Mouse (Mus musculus) Patski (cell line): ENCODE measurements at regions not wholly inside any gene's neighbourhood (a gene's known extent, or its start where the extent isn't known, plus 50 kb on each side); places are given as distances from the start of the nearest gene placed in this dataset.
"Not testable (repeated sequence)": the region's sequence is repeated elsewhere in the genome, so short reads cannot be mapped to it uniquely, and the experiment has no call there.

Experiments
- ATAC-seq: fragments of 100-300 bp; one replicate; pipeline ENCODE4 v1.8.0; 2021
- CTCF ChIA-PET: fragments of 350-600 bp; sonication (Branson Sonifier 250); formaldehyde crosslinking; loops from one replicate; lab custom pipeline; 2022; ENCODE audit warnings: inconsistent platforms; lab: Charles Lee
- POLR2A ChIA-PET: fragments of 350-600 bp; sonication (Branson Sonifier 250); formaldehyde crosslinking; loops from one replicate; lab custom pipeline; 2022; ENCODE audit warnings: antibody characterized with exemption, inconsistent platforms; lab: Charles Lee
- DNase-seq: peaks from one replicate; pipeline ENCODE4 v3.0.0-alpha.2; 2011; ENCODE audit warnings: low read depth, low spot score
- H3K27me3 ChIP-seq: fragments of 371-371 bp; one replicate; pipeline ENCODE4 v1.5.1; 2021
- CTCF ChIP-seq: fragments of 100-300 bp; IDR thresholded peaks from one replicate; pipeline ENCODE4 v1.5.1; 2021
- in situ Hi-C: fragments of 300-500 bp; cut with MboI; formaldehyde crosslinking; loops from 3 replicates; pipeline ENCODE4 v1.11.1; 2018; ENCODE audit warnings: low pct_unique_long_range_greater_than_20kb, mixed read lengths

DNA sequence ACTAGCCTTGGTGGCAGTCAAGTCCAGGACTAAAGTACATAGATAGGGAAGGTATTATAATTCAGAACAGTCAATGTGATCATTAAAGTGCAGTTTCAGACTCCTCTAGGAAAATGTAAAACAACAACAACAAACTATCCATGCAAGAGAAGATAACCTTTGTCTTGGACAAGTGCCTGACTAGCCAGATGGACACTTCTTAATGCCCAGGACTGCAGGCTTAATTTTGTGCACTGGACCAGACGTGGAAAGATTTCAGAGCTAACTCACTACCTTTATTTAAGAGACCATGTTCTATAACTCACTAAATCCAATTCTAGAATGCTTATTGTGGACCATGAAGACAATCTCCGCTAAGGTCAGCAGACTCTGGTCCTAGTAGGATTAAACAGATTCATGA, 215.6 kb upstream of the Stxbp5 start:
- POLR2A ChIA-PET, result no interaction called here
- ATAC-seq, result no peak
- no peaks in the 10 kb centered on the region for H3K27me3 ChIP-seq
- in situ Hi-C loops, result no loop called here
- no peak for TF ChIP-seq CTCF
- DNase-seq, result no peak
- CTCF ChIA-PET, result no interaction called here

DNA sequence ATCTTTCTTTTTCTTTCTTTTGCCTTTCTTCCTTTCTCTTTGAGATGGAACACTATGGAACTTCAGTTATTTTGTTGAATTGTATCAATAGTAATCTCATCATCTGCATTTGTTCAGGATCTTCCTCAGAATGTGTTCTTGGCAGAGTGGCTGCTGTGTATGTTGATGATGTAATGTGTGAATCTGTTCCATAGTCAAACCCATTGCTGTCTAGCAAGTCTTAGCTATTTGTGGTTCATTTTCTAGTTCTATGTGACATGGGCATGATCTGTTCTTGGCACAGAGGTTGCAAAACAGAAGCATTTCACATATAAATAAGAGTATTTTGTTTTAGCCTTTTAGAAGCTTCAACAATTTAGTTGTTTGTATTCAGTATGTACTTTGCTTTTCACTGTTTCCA, 212.4 kb upstream of the Stxbp5 start:
- CTCF ChIA-PET, result no interaction called here
- TF ChIP-seq CTCF, result no peak
- ATAC-seq (no peak), DNase-seq (no peak)
- POLR2A ChIA-PET, result no interaction called here
- in situ Hi-C loops, result no loop called here
- H3K27me3 ChIP-seq, result no peaks in the 10 kb centered on the region

DNA sequence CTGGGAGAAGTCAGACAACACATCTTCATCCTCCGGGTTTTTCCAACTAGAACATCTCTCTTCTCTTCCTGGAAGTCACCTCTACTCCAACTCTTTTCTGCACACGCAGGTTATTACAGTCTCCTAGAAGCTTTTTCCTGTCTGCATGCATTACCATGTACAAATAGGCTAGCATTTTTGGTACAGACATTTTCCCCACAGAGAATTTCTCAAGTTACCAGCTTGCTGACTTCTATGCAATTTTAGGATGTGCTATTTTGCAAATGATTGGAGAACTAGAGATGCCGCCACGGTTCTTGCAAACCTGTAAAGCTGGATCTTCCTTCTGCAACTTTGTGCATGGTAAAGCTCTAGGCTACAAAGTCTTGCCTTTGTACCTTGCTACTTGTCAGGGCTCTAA, 210.2 kb upstream of the Stxbp5 start:
- H3K27me3 ChIP-seq, result peaks cover under 1% of the 10 kb centered on the region
- TF ChIP-seq CTCF, result no peak
- in situ Hi-C loops, result no loop called here
- ChIA-PET CTCF (interaction anchor here (1.2 kb wide), 1 partner anchor 15 kb away, joined by 3 read pairs; no protein-coding TSS in a partner anchor), POLR2A (no interaction called here)
- no peak for DNase-seq
- no peak for ATAC-seq

DNA sequence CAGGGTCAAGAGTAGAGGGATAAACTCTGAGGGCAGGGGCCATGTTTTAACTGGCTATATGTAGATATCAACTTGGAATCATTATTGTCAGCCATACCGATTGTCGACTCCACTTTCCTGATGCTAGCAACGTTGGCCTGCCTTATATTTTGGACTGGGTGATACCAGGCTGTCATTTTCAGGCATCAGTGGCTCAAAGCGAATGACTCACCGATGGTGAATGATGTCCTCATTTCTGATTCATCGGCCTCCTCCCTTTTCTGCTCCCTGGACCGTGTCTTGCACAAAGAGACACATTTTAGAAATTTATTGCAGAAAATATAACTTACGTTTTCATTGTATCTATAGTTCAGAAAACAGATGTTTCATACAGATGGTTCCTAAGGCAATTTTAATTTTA, 209.0 kb upstream of the Stxbp5 start:
- CTCF ChIA-PET, result no interaction called here
- TF ChIP-seq CTCF, result no peak
- DNase-seq (peak; percentile 31), ATAC-seq (peak; percentile 80)
- H3K27me3 ChIP-seq, result peaks cover 3% of the 10 kb centered on the region
- in situ Hi-C loops, result no loop called here
- POLR2A ChIA-PET, result no interaction called here

DNA sequence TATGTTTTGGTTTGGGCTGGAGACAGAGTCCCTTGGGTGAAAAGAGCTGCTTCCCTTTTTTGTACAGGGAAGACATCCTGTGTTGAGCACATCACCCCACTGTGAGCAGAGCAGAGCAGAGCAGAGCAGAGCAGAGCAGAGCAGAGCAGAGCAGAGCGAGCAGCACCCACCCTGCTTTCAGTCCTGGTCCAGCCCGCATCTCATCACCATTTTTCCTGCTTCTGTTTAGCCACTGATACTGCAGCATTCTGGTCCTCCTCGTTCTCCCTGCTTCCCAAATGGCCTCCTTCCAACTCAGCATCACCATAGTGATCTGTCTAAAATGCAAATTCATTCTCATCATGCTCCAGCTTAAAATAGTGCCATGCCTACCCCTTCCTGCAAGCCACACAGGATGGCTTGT, 206.2 kb upstream of the Stxbp5 start:
- H3K27me3 ChIP-seq, result peaks cover 22% of the 10 kb centered on the region
- ATAC-seq, result no peak
- CTCF ChIA-PET, result no interaction called here
- POLR2A ChIA-PET, result no interaction called here
- DNase-seq, result no peak
- in situ Hi-C loops, result no loop called here
- no peak for TF ChIP-seq CTCF

DNA sequence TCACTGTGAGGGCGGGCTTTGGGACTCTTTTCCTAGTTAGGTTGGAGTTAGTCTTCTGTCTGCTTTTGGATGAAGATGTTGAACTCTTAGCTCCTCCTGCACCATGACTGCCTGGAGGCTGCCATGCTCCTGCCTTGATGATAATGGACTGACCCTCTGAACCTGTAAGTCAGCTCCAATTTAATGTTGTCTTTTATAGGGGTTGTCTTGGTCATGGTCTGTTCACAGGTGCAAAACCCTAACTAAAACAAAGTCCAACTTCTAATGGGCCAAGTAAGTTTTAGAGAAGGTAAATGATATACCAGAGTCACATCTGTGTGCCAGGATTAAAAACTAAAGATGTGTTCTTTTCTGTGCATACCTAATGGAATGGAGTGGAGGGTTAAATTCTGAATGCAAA, 205.8 kb upstream of the Stxbp5 start:
- no peak for TF ChIP-seq CTCF
- no peak for DNase-seq
- ChIA-PET CTCF (no interaction called here), POLR2A (no interaction called here)
- in situ Hi-C loops, result no loop called here
- no peak for ATAC-seq
- peaks cover 27% of the 10 kb centered on the region for H3K27me3 ChIP-seq

DNA sequence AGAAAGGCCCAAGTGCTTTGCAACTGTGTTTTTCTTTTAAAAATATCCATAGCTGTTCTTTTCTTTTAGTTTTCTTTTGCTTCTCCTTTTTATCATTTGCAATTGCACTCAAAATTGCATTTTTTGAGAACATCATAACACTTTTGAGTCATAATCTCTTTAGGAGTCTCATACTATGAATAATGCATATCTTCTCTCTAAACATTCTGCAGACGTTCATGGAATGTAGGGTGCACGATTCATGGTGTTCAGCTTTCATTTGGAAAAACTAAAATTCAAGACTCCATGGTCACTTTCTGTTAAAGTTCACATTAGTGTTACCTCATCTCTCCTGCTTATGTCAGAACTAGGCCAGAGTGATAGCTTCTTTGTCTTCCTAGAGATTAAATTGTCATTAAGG, 200.8 kb upstream of the Stxbp5 start:
- in situ Hi-C loops, result no loop called here
- ATAC-seq, result no peak
- ChIA-PET CTCF (no interaction called here), POLR2A (no interaction called here)
- no peak for TF ChIP-seq CTCF
- DNase-seq, result no peak
- H3K27me3 ChIP-seq, result peaks cover 28% of the 10 kb centered on the region

DNA sequence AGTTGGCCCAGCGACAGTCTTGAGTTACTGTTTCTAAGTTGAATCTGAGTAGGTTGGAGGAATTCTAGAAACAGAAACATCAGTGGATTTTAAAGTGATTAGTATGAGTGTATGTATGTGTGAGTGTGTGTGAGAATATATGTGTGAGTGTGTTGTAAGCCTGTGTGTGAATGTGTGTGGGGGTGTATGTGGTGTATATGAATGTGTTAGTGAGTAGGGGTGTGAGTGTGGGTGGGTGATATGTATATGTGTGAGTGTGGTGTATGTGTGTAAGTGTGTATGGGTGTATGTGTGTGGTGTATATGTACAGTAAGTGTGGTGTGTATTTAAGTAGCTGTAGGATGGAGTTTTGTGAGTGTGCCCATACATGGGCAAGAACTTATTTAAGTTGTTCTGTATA, 197.6 kb upstream of the Stxbp5 start:
- ATAC-seq (no peak), DNase-seq (no peak)
- H3K27me3 ChIP-seq, result peaks cover 28% of the 10 kb centered on the region
- POLR2A ChIA-PET, result no interaction called here
- CTCF ChIA-PET, result no interaction called here
- in situ Hi-C loops, result no loop called here
- TF ChIP-seq CTCF, result no peak

DNA sequence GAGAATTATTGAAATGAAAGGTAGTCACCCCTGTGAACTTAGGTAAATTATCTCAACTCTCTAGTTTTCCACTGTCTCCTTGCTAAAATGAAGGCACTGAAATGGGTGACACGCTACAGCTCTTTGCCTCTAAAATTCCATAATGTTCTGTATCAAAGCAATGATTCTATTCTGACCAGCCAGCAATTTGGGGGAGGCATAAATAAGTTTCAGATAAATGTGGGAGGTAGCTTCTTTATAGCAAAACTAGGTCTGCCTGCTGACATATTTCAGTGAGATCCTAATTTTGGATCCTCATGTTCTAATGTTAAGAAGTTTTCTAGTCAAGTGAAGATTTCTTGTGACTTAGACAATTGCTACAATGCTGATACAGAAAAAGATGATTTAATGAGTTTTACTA, 193.2 kb upstream of the Stxbp5 start:
- DNase-seq (no peak), ATAC-seq (no peak)
- no peak for TF ChIP-seq CTCF
- POLR2A ChIA-PET, result no interaction called here
- in situ Hi-C loops, result no loop called here
- CTCF ChIA-PET, result no interaction called here
- peaks cover 31% of the 10 kb centered on the region for H3K27me3 ChIP-seq

DNA sequence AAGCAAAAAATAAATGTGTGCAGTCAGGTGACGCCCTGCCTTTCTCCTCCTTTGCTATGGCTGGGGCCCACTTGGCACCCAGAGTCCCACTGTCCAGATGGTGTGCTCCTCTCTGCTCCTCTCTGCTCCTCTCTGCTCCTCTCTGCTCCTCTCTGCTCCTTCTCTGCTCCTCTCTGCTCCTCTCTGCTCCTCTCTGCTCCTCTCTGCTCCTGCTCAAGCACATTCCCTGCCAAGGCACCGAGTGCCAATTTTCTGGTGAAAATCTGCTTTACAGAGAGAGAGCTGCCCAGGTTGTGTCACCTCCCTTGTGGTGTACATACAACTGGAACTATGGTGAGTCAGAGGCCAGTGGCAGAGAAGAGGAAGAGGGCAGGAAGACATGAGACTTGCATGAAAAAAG, 192.8 kb upstream of the Stxbp5 start:
- no peak for ATAC-seq
- DNase-seq, result no peak
- in situ Hi-C loops, result no loop called here
- H3K27me3 ChIP-seq, result peaks cover 31% of the 10 kb centered on the region
- ChIA-PET CTCF (no interaction called here), POLR2A (no interaction called here)
- no peak for TF ChIP-seq CTCF

DNA sequence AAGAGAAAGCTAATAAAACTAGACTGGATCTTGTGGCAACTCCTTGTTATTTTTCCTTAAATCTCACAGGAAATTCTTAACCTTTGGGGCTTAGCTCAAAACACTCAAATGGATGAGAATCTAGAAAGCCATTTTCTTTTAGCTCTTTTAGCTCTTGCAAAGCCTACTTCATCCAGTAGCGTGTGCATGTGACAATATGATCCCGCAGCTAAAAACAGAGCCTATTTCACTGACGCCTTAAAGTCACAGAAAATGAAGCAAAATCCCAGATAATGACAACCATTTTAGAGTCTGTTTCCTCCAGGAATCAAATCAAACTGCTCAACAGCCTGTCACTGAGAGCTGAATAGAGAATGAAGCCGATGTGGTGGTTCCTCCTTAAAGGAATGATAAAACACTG, 185.1 kb upstream of the Stxbp5 start:
- H3K27me3 ChIP-seq, result peaks cover 35% of the 10 kb centered on the region
- DNase-seq, result no peak
- ChIA-PET POLR2A (no interaction called here), CTCF (interaction anchor here (0.9 to 1.2 kb wide), 2 partner anchors 11 to 13 kb away, joined by 3 read pairs; no protein-coding TSS in a partner anchor)
- in situ Hi-C loops, result no loop called here
- TF ChIP-seq CTCF, result no peak
- ATAC-seq, result no peak

DNA sequence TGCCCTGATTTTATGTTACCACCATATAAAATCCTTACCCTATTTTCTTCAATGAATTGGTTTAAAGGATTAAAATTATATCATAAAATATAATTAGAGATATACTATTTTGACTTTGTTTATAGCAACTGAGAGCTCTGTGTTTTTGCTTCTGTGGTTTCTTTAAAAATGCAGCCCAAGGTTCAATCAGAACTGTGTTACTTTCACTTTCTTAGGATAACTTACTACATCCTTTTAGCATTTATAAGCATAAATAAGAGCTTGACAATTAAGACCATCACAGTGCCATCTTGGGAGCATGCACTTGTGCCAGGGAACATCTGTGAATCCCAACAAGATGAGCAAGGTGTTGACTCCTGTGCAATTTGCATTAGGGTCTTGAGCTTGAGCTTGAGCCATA, 169.3 kb upstream of the Stxbp5 start:
- POLR2A ChIA-PET, result no interaction called here

DNA sequence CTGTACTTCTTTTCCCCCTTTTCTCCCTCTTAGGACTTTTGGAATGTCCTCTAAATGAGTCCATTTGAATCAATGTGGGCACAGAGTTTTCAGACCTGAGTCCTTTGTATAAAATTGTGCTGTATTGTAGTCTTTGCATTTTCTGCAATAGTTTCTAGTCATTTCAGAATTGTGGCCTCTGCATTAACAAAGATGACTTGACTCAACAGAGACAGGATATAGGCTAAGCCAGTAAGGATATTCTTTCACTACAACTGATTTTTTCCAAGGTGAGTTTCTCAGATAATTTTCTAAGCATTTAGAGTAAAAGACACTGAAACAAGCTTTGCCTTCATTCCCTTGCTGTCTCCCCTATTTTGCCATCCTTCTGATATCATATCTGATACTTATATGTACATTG, 168.8 kb upstream of the Stxbp5 start:
- POLR2A ChIA-PET, ATAC-seq, DNase-seq, in situ Hi-C loops: not testable (repeated sequence)
- CTCF ChIA-PET, result interaction anchor here (1.2 kb wide), 1 partner anchor 32 kb away, joined by 3 read pairs; no protein-coding TSS in a partner anchor
- peaks cover 20% of the 10 kb centered on the region for H3K27me3 ChIP-seq

More for the DNA sequence above, 169.3 kb upstream of the Stxbp5 start:
- CTCF ChIA-PET, result interaction anchor here (1.2 kb wide), 1 partner anchor 32 kb away, joined by 3 read pairs; no protein-coding TSS in a partner anchor
- ATAC-seq (no peak), DNase-seq (no peak)
- in situ Hi-C loops, result no loop called here
- H3K27me3 ChIP-seq, result peaks cover 24% of the 10 kb centered on the region
- no peak for TF ChIP-seq CTCF
